Mouse (Mus musculus) brain, embryonic 14.5 days (tissue): ENCODE results near the gene Ncor2. TPM values are rescaled to one million over a fixed set of nuclear protein-coding genes. Genes with fewer than 3 reads are reported as not detected.
A peak's percentile ranks its signal among the peaks of the same experiment; 100 is the strongest.

Source experiments
- DNase-seq: peaks from one replicate; pipeline ENCODE4 v3.0.0-alpha.2; 2011; ENCODE audit warnings: low read depth
- CTCF ChIP-seq: fragments of 200-500 bp; IDR thresholded peaks from 2 replicates; pipeline ENCODE4 v1.5.1; 2012; ENCODE audit warnings: inconsistent platforms, mild to moderate bottlenecking, moderate library complexity, borderline replicate concordance; ENCODE audit not compliant: insufficient read depth, insufficient read length; ENCODE audit errors: extremely low read depth
- POLR2A ChIP-seq: fragments of 200-500 bp; IDR thresholded peaks from 2 replicates; pipeline ENCODE4 v1.6.1; 2012; ENCODE audit warnings: mild to moderate bottlenecking, inconsistent platforms, borderline replicate concordance; ENCODE audit not compliant: poor library complexity, insufficient read depth, insufficient read length, severe bottlenecking; ENCODE audit errors: extremely low read depth
- polyA plus RNA-seq: library from polyadenylated mRNA; depleted of rRNA; stranded (reverse); fragments of >200 nt; gene quantifications from 2 replicates; pipeline ENCODE4 v1.2.3, GENCODE M21; 2012

The Ncor2 gene
- polyA plus RNA-seq, 1 experiment: 71.5 TPM

GRCm38 (mm10) chr5:125137672-125138285, 41.2 kb downstream of the Ncor2 start:
- DNase-seq: no peak
- TF ChIP-seq CTCF (no peak), POLR2A (no peak)

GRCm38 (mm10) chr5:125136996-125137671, 41.9 kb downstream of the Ncor2 start:
- TF ChIP-seq POLR2A (no peak), CTCF (no peak)
- peak; percentile 71 for DNase-seq

GRCm38 (mm10) chr5:125136296-125136995, 42.6 kb downstream of the Ncor2 start:
- peak; percentile 60 for DNase-seq
- TF ChIP-seq CTCF (no peak), POLR2A (no peak)

- TF ChIP-seq POLR2A (no peak), CTCF (no peak)
Observed at GRCm38 (mm10) chr5:125134795-125135468, 44.1 kb downstream of the Ncor2 start.

GRCm38 (mm10) chr5:125134391-125134790, 44.6 kb downstream of the Ncor2 start:
- TF ChIP-seq POLR2A (no peak), CTCF (no peak)
- peak; percentile 73 for DNase-seq

More at GRCm38 (mm10) chr5:125134795-125135468, 44.1 kb downstream of the Ncor2 start:
- peak; percentile 96 for DNase-seq

- no peak for TF ChIP-seq CTCF
- TF ChIP-seq POLR2A: no peak
- peak; percentile 87 for DNase-seq
Observed at GRCm38 (mm10) chr5:125133651-125134050, 45.4 kb downstream of the Ncor2 start.

GRCm38 (mm10) chr5:125132566-125133260, 46.3 kb downstream of the Ncor2 start:
- TF ChIP-seq POLR2A: no peak
- TF ChIP-seq CTCF: no peak
- DNase-seq: no peak

- TF ChIP-seq POLR2A: no peak
- TF ChIP-seq CTCF: no peak
- DNase-seq: no peak
Observed at GRCm38 (mm10) chr5:125132069-125132468, 47.0 kb downstream of the Ncor2 start.

GRCm38 (mm10) chr5:125130406-125130805, 48.6 kb downstream of the Ncor2 start:
- DNase-seq: no peak
- TF ChIP-seq CTCF (no peak), POLR2A (no peak)

GRCm38 (mm10) chr5:125128939-125129385, 50.1 kb downstream of the Ncor2 start:
- TF ChIP-seq POLR2A (no peak), CTCF (no peak)
- DNase-seq: peak; percentile 85

- no peak for DNase-seq
- no peak for TF ChIP-seq POLR2A
- TF ChIP-seq CTCF: no peak
Observed at GRCm38 (mm10) chr5:125127920-125128319, 51.1 kb downstream of the Ncor2 start.

GRCm38 (mm10) chr5:125127426-125127825, 51.6 kb downstream of the Ncor2 start:
- TF ChIP-seq CTCF (no peak), POLR2A (no peak)
- no peak for DNase-seq
